Mouse (Mus musculus): Measurements from ENCODE around the gene Shf. TPM values are rescaled to one million over a fixed set of nuclear protein-coding genes. Genes with fewer than 3 reads are reported as not detected.

Gene Shf
- polyA plus RNA-seq, 1 experiment from 2014 or later = 11.7 TPM

GRCm38 (mm10) chr2:122366039-122366438, 2.9 kb downstream of the Shf start:
- no peaks in the 10 kb centered on the region for H3K9me3 ChIP-seq (ENCODE audit: control insufficient read depth, low read length)
- H3K4me2 ChIP-seq (replicated peaks; ENCODE audit: low read depth, low read length) = peak overlapping the region; percentile 87
- peak overlapping the region; percentile 58; the same call in 1 of the 2 replicates for H3K27ac ChIP-seq (ENCODE audit: low read depth, low read length)
- peak overlapping the region; percentile 15; the same call in 1 of the 2 replicates for H3K9ac ChIP-seq (ENCODE audit: low read depth, low read length)
- DNase-seq (ENCODE audit: low spot score) = no peak
- H3K4me3 ChIP-seq (ENCODE audit: low read depth, low read length) = 0 out of 2 replicates have a peak overlapping the region, but pooled peaks have one; percentile 93
- WGBS = 56% methylated on average over 3 of the region's 3 CpGs
- H3K36me3 ChIP-seq (ENCODE audit: control insufficient read depth, insufficient read depth, low read length) = no peaks in the 10 kb centered on the region
- peaks cover 9% of the 10 kb centered on the region; the same call in 1 of the 2 replicates for H3K4me1 ChIP-seq (replicated peaks; ENCODE audit: control insufficient read depth, insufficient read depth, low read length)
- no peak for ATAC-seq (ENCODE audit: low FRiP score)
- H3K27me3 ChIP-seq (ENCODE audit: control insufficient read depth, insufficient read depth, low read length) = 0 out of 2 replicates have a peak, but pooled peaks cover 2% of the 10 kb centered on the region

GRCm38 (mm10) chr2:122365244-122365866, 3.6 kb downstream of the Shf start:
- ATAC-seq (ENCODE audit: low FRiP score) = no peak
- Histone ChIP-seq H3K4me1 (replicated peaks; ENCODE audit: control insufficient read depth, insufficient read depth, low read length) (peaks cover 9% of the 10 kb centered on the region; the same call in 1 of the 2 replicates), H3K4me2 (replicated peaks; ENCODE audit: low read depth, low read length) (no peak overlapping the region), H3K36me3 (ENCODE audit: control insufficient read depth, insufficient read depth, low read length) (no peaks in the 10 kb centered on the region), H3K4me3 (ENCODE audit: low read depth, low read length) (no peak overlapping the region), H3K9ac (ENCODE audit: low read depth, low read length) (no peak overlapping the region), H3K9me3 (ENCODE audit: control insufficient read depth, low read length) (no peaks in the 10 kb centered on the region), H3K27me3 (ENCODE audit: control insufficient read depth, insufficient read depth, low read length) (no peaks in the 10 kb centered on the region), H3K27ac (ENCODE audit: low read depth, low read length) (no peak overlapping the region)
- 87% methylated on average over 10 of the region's 10 CpGs for WGBS
- DNase-seq (ENCODE audit: low spot score) = no peak

- Histone ChIP-seq H3K9me3 (ENCODE audit: control insufficient read depth, low read length) (no peaks in the 10 kb centered on the region), H3K27me3 (ENCODE audit: control insufficient read depth, insufficient read depth, low read length) (no peaks in the 10 kb centered on the region), H3K4me3 (ENCODE audit: low read depth, low read length) (no peak overlapping the region), H3K36me3 (ENCODE audit: control insufficient read depth, insufficient read depth, low read length) (0 out of 2 replicates have a peak, but pooled peaks cover 2% of the 10 kb centered on the region), H3K27ac (ENCODE audit: low read depth, low read length) (no peak overlapping the region), H3K4me1 (replicated peaks; ENCODE audit: control insufficient read depth, insufficient read depth, low read length) (peaks cover 7% of the 10 kb centered on the region; the same call in 1 of the 2 replicates), H3K9ac (ENCODE audit: low read depth, low read length) (no peak overlapping the region), H3K4me2 (replicated peaks; ENCODE audit: low read depth, low read length) (no peak overlapping the region)
- DNase-seq (ENCODE audit: low spot score) = no peak
- no peak for ATAC-seq (ENCODE audit: low FRiP score)
- WGBS = 88% methylated on average over 3 of the region's 3 CpGs
Observed at GRCm38 (mm10) chr2:122364352-122364944, 4.5 kb downstream of the Shf start.

- no peak for DNase-seq (ENCODE audit: low spot score)
- WGBS = 87% methylated on average over 13 of the region's 13 CpGs
- H3K27ac ChIP-seq (ENCODE audit: low read depth, low read length) = no peak overlapping the region
- 0 out of 2 replicates have a peak, but pooled peaks cover 2% of the 10 kb centered on the region for H3K36me3 ChIP-seq (ENCODE audit: control insufficient read depth, insufficient read depth, low read length)
- no peak overlapping the region for H3K9ac ChIP-seq (ENCODE audit: low read depth, low read length)
- H3K27me3 ChIP-seq (ENCODE audit: control insufficient read depth, insufficient read depth, low read length) = no peaks in the 10 kb centered on the region
- H3K9me3 ChIP-seq (ENCODE audit: control insufficient read depth, low read length) = no peaks in the 10 kb centered on the region
- no peak overlapping the region for H3K4me3 ChIP-seq (ENCODE audit: low read depth, low read length)
- no peak for ATAC-seq (ENCODE audit: low FRiP score)
- H3K4me2 ChIP-seq (replicated peaks; ENCODE audit: low read depth, low read length) = no peak overlapping the region
- peaks cover 7% of the 10 kb centered on the region; the same call in 1 of the 2 replicates for H3K4me1 ChIP-seq (replicated peaks; ENCODE audit: control insufficient read depth, insufficient read depth, low read length)
Observed at GRCm38 (mm10) chr2:122362622-122363523, 6.1 kb downstream of the Shf start.

DNA sequence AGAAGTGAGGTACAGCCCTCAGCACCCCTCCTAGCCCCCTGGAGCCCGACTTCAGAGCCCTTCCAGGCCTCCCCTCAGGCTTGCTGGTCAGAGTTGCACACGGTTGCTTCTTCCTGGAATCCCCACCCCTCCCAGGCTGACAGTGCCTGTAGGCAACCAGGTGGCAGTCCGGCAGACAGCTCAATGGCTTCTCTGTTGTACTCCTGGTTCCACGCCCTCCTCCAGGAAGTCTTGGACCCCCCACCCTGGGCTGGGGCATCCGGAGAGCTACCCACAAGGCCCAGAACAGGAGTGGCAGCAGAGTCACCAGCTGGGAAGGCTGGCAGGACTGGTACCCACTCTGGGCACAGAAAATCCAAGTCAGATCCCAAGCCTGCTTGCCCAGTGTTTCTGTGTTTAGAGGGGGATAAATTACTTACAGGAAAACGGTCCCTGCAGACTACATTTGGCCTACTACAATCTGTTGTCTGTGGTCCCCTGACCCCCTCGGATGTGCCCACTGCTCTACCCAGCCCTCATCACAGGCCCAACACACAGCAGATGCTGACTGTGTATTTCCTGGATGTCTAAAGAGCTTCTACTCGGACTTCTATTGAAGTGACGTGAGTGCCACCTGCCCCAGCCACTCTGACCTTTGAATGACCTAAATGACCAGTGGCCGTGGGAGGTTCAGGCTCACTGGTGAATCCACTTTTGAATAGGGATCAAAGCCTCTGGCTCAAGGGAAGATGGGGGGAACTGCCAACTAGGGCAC, 6.9 kb downstream of the Shf start:
- Histone ChIP-seq H3K27ac (ENCODE audit: low read depth, low read length) (no peak overlapping the region), H3K9ac (ENCODE audit: low read depth, low read length) (no peak overlapping the region), H3K4me1 (replicated peaks; ENCODE audit: control insufficient read depth, insufficient read depth, low read length) (peaks cover 3% of the 10 kb centered on the region; the same call in 1 of the 2 replicates), H3K9me3 (ENCODE audit: control insufficient read depth, low read length) (no peaks in the 10 kb centered on the region), H3K4me3 (ENCODE audit: low read depth, low read length) (no peak overlapping the region), H3K36me3 (ENCODE audit: control insufficient read depth, insufficient read depth, low read length) (0 out of 2 replicates have a peak, but pooled peaks cover 2% of the 10 kb centered on the region), H3K27me3 (ENCODE audit: control insufficient read depth, insufficient read depth, low read length) (no peaks in the 10 kb centered on the region), H3K4me2 (replicated peaks; ENCODE audit: low read depth, low read length) (no peak overlapping the region)
- ATAC-seq (ENCODE audit: low FRiP score) (no peak), DNase-seq (ENCODE audit: low spot score) (no peak)
- WGBS = 60% methylated on average over 10 of the region's 10 CpGs

DNA sequence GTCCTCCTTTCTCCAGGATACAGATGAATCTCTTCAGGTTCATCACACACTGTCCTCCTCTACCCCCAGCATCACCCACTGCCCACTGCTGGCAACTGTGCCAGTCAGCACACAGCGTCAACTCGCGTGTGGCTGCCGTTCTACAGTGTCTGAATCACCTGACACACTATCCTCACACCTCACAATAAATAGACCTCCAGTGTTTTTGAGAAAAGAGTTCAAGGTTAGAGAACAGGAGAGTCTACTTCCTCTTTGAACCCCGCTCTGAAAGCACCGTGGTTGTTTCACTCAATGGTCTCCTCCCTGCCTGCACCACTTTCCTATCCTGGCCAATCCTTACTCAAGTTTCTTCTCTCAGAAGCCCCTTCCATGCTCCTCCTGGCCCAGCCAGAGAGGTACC, 7.8 kb downstream of the Shf start:
- Histone ChIP-seq H3K27ac (ENCODE audit: low read depth, low read length) (no peak overlapping the region), H3K9me3 (ENCODE audit: control insufficient read depth, low read length) (no peaks in the 10 kb centered on the region), H3K27me3 (ENCODE audit: control insufficient read depth, insufficient read depth, low read length) (no peaks in the 10 kb centered on the region), H3K9ac (ENCODE audit: low read depth, low read length) (no peak overlapping the region), H3K36me3 (ENCODE audit: control insufficient read depth, insufficient read depth, low read length) (0 out of 2 replicates have a peak, but pooled peaks cover 2% of the 10 kb centered on the region), H3K4me1 (replicated peaks; ENCODE audit: control insufficient read depth, insufficient read depth, low read length) (peaks cover 2% of the 10 kb centered on the region; the same call in 1 of the 2 replicates), H3K4me2 (replicated peaks; ENCODE audit: low read depth, low read length) (no peak overlapping the region), H3K4me3 (ENCODE audit: low read depth, low read length) (no peak overlapping the region)
- DNase-seq (ENCODE audit: low spot score) (no peak), ATAC-seq (ENCODE audit: low FRiP score) (no peak)
- WGBS = 88% methylated on average over 6 of the region's 6 CpGs

- Histone ChIP-seq H3K4me2 (replicated peaks; ENCODE audit: low read depth, low read length) (no peak overlapping the region), H3K9me3 (ENCODE audit: control insufficient read depth, low read length) (no peaks in the 10 kb centered on the region), H3K27me3 (ENCODE audit: control insufficient read depth, insufficient read depth, low read length) (no peaks in the 10 kb centered on the region), H3K4me1 (replicated peaks; ENCODE audit: control insufficient read depth, insufficient read depth, low read length) (peaks cover 1% of the 10 kb centered on the region; the same call in 1 of the 2 replicates), H3K36me3 (ENCODE audit: control insufficient read depth, insufficient read depth, low read length) (0 out of 2 replicates have a peak, but pooled peaks cover 2% of the 10 kb centered on the region), H3K27ac (ENCODE audit: low read depth, low read length) (no peak overlapping the region), H3K4me3 (ENCODE audit: low read depth, low read length) (no peak overlapping the region), H3K9ac (ENCODE audit: low read depth, low read length) (no peak overlapping the region)
- DNase-seq (ENCODE audit: low spot score) = no peak
- ATAC-seq (ENCODE audit: low FRiP score) = no peak
- 87% methylated on average over 6 of the region's 6 CpGs for WGBS
Observed at GRCm38 (mm10) chr2:122360310-122360709, 8.7 kb downstream of the Shf start.

GRCm38 (mm10) chr2:122356187-122356586, 12.8 kb downstream of the Shf start:
- ATAC-seq (ENCODE audit: low FRiP score) = no peak
- H3K36me3 ChIP-seq (ENCODE audit: control insufficient read depth, insufficient read depth, low read length) = 0 out of 2 replicates have a peak, but pooled peaks cover 2% of the 10 kb centered on the region
- 79% methylated on average over 3 of the region's 3 CpGs for WGBS

More at GRCm38 (mm10) chr2:122356187-122356586, 12.8 kb downstream of the Shf start:
- Histone ChIP-seq H3K4me3 (ENCODE audit: low read depth, low read length) (no peak overlapping the region), H3K4me2 (replicated peaks; ENCODE audit: low read depth, low read length) (no peak overlapping the region), H3K4me1 (replicated peaks; ENCODE audit: control insufficient read depth, insufficient read depth, low read length) (0 out of 2 replicates have a peak, but pooled peaks cover 8% of the 10 kb centered on the region), H3K27me3 (ENCODE audit: control insufficient read depth, insufficient read depth, low read length) (no peaks in the 10 kb centered on the region), H3K9ac (ENCODE audit: low read depth, low read length) (no peak overlapping the region), H3K27ac (ENCODE audit: low read depth, low read length) (no peak overlapping the region; the same call in 1 of the 2 replicates), H3K9me3 (ENCODE audit: control insufficient read depth, low read length) (no peaks in the 10 kb centered on the region)
- DNase-seq (ENCODE audit: low spot score) = no peak

Data from hindbrain, embryonic 11.5 days (tissue).